Mouse (Mus musculus) adrenal gland, postnatal 36 days (tissue): ENCODE results near the gene Gm4767. TPM values are rescaled to one million over a fixed set of nuclear protein-coding genes. Genes with fewer than 3 reads are reported as not detected.
A peak's percentile ranks its signal among the peaks of the same experiment; 100 is the strongest.
"Not testable (repeated sequence)": the region's sequence is repeated elsewhere in the genome, so short reads cannot be mapped to it uniquely, and the experiment has no call there.

Source experiments
- DNase-seq, 2 experiments: peaks; one replicate each; pipeline ENCODE4 v3.0.0; 2021; ENCODE audit warnings: mixed read lengths in 1 of 2
- long read RNA-seq, 2 experiments: library from polyadenylated mRNA; stranded (forward); transcript quantifications; one replicate each; pipeline ENCODE4 v2.0.0; 2021; ENCODE audit warnings: borderline sequencing depth in 2 of 2
- total RNA-seq, 2 experiments: library from RNA; stranded (reverse); gene quantifications; 2 replicates each; pipeline ENCODE4 v1.2.3; 2021

Gm4767 gene
- 1 to 10 TPM; 1.6 to 2.1 TPM for total RNA-seq
- long read RNA-seq, experiment 1, result 0 reads
- long read RNA-seq, experiment 2, result 0 reads

DNA sequence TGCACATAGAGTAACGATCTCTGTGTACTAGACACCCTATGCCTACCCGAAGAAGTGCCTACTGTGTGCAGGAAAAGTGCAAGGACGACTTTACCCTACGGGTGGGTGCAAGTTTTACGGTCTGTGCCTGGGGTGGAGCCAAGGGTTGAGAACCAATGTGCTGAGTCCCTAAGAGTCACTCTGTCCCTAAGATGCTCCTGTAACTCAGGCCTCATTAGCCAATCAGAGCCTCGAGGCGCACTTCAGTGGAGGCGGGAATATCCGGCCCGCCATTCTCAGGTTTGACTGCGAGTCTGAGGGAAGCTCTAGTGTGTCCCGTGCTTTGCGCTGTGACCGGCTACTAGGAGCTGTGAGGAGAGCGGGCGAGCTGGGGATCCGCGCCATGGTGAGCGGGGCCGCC, at the start of gene Gm4767:
TSS of gene Gm4767 (plus strand) at position 288 of the 400 bp plus-strand sequence.
- peak; percentile 1 to 3 for DNase-seq

DNA sequence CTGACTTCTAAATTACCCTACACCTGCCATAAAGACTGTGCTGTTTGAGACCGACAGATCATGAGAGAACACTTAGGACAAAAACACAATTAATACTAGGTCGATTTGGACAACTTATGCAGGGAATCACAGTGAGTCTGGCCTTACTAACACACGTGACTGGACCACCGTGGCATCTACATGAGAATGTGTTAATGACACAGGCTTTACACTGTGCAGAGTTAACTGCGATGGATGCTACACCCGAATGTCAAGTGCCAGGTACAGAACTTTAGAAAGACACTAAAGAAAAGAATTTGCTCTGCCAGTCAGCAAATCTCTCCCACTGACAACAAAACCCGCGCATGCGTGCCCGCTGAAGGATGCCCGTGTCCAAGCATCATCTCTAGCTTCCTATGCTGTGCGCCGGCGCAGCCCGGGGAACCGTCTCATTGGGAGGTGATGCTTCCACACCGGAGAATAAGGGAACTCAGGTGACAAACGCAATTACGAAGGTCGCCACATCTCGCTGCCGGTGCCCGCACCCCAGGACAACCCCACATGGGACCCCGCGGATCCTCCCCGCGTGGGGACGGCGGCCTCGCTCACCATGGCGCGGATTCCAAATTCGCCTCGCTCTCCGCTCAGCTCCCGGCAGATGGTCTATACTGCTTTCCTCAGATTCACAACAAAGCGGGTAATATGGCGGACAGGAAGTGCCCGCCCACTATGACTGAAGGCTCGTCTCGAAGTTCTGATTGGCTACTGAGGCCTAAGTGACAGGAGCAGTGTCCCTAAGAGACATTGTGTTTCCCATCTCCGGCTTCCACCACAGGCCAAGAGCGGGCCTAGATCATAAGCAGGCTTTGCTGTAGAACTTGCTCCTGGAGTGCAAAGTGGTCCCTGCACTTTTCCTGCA, 41.2 kb upstream of the Gm4767 start, which contains the start of gene Gm3055:
TSS of gene Gm3055 (minus strand) at position 656 of the 898 bp plus-strand sequence.
- DNase-seq, result not testable (repeated sequence)

DNA sequence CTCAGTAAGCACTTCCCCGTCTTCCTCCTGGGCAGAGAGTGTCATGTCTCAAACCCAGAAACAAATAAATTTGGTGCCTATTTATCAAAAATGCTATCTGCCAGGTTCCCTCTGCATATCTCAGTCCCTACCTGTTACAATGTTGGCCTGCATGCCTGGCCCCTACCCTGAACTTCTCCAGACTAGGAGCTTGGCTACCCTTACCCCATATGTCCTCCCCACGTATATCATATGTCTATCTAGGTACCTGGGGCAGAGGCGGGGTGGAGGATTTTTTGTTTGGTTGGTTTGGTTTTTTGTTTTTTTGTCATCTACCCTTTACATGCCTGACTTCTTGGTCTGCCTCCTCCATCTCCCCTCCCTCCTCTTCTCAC, 40.6 kb upstream of the Gm4767 start:
- DNase-seq, result not testable (repeated sequence)

DNA sequence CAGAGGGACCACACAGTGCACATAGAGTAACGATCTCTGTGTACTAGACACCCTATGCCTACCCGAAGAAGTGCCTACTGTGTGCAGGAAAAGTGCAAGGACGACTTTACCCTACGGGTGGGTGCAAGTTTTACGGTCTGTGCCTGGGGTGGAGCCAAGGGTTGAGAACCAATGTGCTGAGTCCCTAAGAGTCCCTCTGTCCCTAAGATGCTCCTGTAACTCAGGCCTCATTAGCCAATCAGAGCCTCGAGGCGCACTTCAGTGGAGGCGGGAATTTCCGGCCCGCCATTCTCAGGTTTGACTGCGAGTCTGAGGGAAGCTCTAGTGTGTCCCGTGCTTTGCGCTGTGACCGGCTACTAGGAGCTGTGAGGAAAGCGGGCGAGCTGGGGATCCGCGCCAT, 34.2 kb downstream of the Gm4767 start:
- DNase-seq, result not testable (repeated sequence)

DNA sequence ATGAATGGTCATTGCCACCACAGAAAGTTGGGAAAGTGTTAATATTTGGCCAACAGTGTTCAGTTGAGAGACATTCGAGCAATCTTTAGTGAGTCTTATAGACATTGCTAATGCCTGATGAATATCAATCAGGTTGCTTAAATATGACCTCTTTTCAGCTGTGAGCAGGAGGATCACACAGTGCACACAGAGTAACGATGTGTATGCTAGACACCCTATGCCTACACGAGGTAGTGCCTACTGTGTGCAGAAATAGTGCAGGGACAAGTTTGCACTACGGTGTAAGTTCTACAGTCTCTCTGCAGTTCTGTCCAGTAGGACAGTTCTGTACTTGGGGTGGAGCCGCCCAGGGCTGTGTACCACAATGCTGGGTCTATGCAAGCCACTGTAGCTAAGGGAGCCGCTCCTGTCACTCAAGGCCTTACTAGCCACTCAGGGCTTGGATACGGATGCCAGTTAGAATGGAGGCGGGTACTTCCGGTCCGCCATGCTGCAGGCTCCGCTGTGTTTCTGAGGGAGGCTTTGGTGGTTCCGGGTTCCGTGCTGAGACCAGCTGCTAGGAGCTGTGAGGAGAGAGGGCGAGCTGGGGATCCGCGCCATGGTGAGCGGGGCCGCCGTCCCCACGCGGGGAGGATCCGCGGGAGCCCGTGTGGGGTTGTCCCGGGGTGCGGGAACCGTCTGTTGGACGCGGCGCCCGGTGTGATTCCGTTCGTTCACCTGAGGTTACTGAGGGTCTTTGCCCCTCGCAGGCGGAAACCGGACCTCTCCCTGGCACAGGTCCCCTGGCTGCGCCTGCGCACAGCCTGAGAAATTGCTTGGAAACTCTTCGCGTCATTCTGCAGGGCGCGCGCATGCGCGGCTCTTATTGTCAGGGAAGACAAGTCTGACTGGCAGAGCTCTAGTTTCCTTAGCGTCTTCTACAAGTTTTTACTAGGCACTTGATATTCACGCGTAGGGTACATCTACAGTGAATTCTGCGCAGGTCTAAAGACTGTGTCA, 51.7 kb downstream of the Gm4767 start, which contains the start of gene Gm32687:
TSS of gene Gm32687 (plus strand) at position 526 of the 999 bp plus-strand sequence.
- DNase-seq, result peak in 1 of 2 experiments; percentile 0

Other genes starting within 250 kb of the Gm4767 start
- 10 to 100 TPM; 30.1 to 65.0 TPM for gene Tle2, start 237.6 kb upstream of the Gm4767 start, total RNA-seq
- 10 to 100 TPM; 19.2 to 38.3 TPM for gene Tle6, start 211.1 kb upstream of the Gm4767 start, total RNA-seq
- 1 to 10 TPM in 1 of 2 experiments, under 1 TPM in 1; 0.70 to 1.1 TPM for gene BC025920, start 205.9 kb upstream of the Gm4767 start, total RNA-seq
- gene Sirt6, start 184.4 kb upstream of the Gm4767 start, total RNA-seq, result 10 to 100 TPM; 17.6 to 20.8 TPM
- 10 to 100 TPM; 19.2 to 19.7 TPM for gene Ankrd24, start 183.6 kb upstream of the Gm4767 start, total RNA-seq
- gene Gm10778, start 163.1 kb upstream of the Gm4767 start, total RNA-seq, result 1 to 10 TPM; 2.7 to 3.5 TPM
- gene Zfp433, start 107.4 kb upstream of the Gm4767 start, total RNA-seq, result 1 to 10 TPM; 5.1 to 5.7 TPM
- gene Gm3055, start 41.0 kb upstream of the Gm4767 start, total RNA-seq, result 1 to 10 TPM; 2.3 to 2.8 TPM
- 1 to 10 TPM; 1.4 to 1.9 TPM for gene Gm32687, start 51.7 kb downstream of the Gm4767 start, total RNA-seq
- gene Zfp781, start 118.3 kb downstream of the Gm4767 start, total RNA-seq, result 1 to 10 TPM in 1 of 2 experiments, under 1 TPM in 1; 0.20 to 1.2 TPM
- gene Zfp873, start 235.9 kb downstream of the Gm4767 start, total RNA-seq, result 1 to 10 TPM; 5.6 to 7.2 TPM